Mouse (Mus musculus) hematopoietic multipotent progenitor cell, adult 10-12 weeks (in vitro differentiated cells): ENCODE results near the gene Eif6. TPM values are rescaled to one million over a fixed set of nuclear protein-coding genes. Genes with fewer than 3 reads are reported as not detected.

ENCODE experiments used
- polyA plus RNA-seq: library from polyadenylated mRNA; stranded (reverse); fragments of >175 nt; gene quantifications from 2 replicates; pipeline ENCODE4 v1.2.3, GENCODE M21; 2012; ENCODE audit warnings: low replicate concordance

The Eif6 gene
- 128 and 292 TPM in 2 replicates for polyA plus RNA-seq

DNA sequence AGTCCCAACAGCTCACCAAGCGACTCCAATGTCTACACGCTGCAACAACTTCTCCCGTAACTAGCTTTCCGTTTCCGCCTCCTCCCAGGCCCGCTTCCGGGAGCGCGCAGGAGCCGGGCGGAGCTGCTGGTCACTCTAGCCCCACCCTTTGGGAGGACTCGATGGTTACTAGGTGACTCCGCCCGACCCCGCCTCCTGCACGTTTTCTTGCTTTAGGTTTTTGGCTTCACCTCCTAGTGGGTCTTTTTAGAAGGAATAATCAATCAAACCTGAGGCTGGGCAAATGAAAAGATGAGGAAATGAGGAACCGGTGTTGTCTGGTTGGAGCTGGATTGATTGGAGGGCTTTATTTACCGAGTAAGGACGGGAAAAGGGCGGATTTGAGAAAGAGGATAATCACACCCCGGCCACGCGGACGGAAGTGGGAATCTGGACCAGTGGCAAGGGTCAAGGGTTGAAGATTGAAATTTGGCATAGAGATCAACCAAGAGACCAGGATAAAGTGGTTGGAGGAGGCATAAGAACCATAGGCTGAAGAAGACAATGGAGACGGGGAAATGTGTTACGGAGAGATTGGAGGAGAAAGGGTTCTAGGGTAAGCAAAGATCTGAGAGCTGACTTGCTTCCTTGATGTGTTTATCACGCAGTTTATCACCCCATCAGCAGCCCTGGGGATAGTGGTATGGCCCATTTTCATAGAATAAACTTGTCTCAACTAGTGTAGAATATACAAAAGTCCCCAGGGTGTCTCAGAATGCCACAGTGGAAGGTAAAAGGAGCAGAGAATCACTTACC lies at the start of gene Eif6:
Gene Eif6 (minus strand): TSS at position 296 of the 795 bp plus-strand sequence.

DNA sequence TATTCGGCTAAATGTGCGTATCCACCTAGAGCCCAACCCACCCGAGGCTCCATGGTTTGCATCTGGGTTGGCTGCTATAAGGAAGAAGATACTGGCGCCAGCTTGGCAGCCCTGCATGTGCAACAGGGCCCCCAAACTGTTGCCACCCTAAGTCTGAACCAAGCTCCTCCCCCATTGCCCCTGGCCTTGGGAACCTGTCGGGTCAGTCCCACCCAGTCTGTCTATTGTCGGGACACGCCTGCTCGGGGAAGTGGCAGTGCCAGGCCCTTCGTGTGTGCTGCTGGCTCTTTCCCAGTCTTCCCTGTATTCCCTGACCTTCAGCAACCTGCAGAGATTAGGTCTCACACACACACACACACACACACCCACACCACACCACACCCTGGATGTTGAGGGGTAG lies 8.0 kb upstream of the Eif6 start, which contains the start of gene Fam83c:
Gene Fam83c (minus strand): TSS at position 123 of the 400 bp plus-strand sequence.

DNA sequence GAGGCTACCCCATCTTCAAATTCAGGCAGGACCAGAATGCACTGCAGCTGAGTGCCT lies 7.5 kb downstream of the Eif6 start, which contains the start of gene BC029722:
Gene BC029722 (minus strand): TSS at position 35 of the 57 bp plus-strand sequence.

DNA sequence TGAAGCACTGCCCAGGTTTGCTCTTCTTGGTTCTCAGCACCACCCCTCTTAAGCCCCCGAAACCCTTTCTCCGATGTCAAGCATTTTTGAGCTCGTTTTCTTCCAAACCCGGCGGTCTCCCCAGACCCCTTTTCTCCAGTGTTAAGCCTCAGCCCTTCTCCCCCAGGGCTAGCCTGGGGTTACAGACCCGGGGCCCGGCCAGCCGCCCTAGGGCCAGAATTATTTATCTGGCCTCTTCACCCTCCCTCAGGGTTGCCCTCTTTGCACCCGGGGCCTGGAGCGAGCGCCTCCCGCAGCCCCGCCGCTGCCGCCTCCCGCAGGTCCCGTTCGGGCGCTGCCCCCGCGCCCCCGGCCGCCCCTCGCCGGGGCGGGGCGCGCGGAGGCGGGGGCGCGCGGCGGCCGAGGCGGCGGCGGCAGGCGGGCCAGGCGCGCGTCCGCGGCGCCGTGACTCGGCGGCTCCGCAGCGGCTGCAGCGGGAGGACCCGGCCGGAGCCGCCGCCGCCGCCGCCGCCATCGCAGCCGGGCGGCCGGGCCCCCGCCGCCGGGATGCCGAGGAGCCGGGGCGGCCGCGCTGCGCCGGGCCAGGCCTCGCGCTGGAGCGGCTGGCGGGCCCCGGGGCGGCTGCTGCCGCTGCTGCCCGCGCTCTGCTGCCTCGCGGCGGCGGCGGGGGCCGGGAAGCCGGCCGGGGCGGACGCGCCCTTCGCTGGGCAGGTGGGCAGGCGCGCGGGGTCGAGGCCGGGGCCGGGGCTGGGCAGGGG lies 51.6 kb downstream of the Eif6 start, which contains the start of gene Mmp24:
Gene Mmp24 (plus strand): TSS at position 416 of the 758 bp plus-strand sequence.

Other genes with a start within 250 kb of the Eif6 start
- 8.5 and 11.3 TPM in 2 replicates for gene Gss, start 234.1 kb downstream of the Eif6 start, polyA plus RNA-seq
- 0.97 and 1.00 TPM in 2 replicates for gene Myh7b, start 215.7 kb downstream of the Eif6 start, polyA plus RNA-seq
- gene Trpc4ap, start 134.5 kb downstream of the Eif6 start, polyA plus RNA-seq: 112 and 131 TPM in 2 replicates
- 76.2 and 193 TPM in 2 replicates for gene Edem2, start 97.5 kb downstream of the Eif6 start, polyA plus RNA-seq
- not detected in 2 replicates for gene Gm17581, start 91.1 kb downstream of the Eif6 start, polyA plus RNA-seq
- 1.3 and 2.4 TPM in 2 replicates for gene Procr, start 75.8 kb downstream of the Eif6 start, polyA plus RNA-seq
- not detected in 2 replicates for gene Mmp24, start 51.6 kb downstream of the Eif6 start, polyA plus RNA-seq
- gene BC029722, start 7.5 kb downstream of the Eif6 start, polyA plus RNA-seq: 42.5 and 89.4 TPM in 2 replicates
- not detected in 2 replicates for gene Fam83c, start 7.9 kb upstream of the Eif6 start, polyA plus RNA-seq
- 1.3 and 2.2 TPM in 2 replicates for gene Uqcc1, start 103.4 kb upstream of the Eif6 start, polyA plus RNA-seq
- not detected in 2 replicates for gene Gm15557, start 113.8 kb upstream of the Eif6 start, polyA plus RNA-seq
- not detected in 2 replicates for gene Gdf5, start 118.4 kb upstream of the Eif6 start, polyA plus RNA-seq
- gene Cep250, start 129.5 kb upstream of the Eif6 start, polyA plus RNA-seq: 27.5 and 34.6 TPM in 2 replicates
- gene 6430550D23Rik, start 181.1 kb upstream of the Eif6 start, polyA plus RNA-seq: 0.07 and 0.43 TPM in 2 replicates
- gene Ergic3, start 181.1 kb upstream of the Eif6 start, polyA plus RNA-seq: 55.0 and 74.5 TPM in 2 replicates
- gene Fer1l4, start 226.0 kb upstream of the Eif6 start, polyA plus RNA-seq: 0.03 and 0.06 TPM in 2 replicates
- gene Spag4, start 238.2 kb upstream of the Eif6 start, polyA plus RNA-seq: 0.55 and 1.2 TPM in 2 replicates